Mouse (Mus musculus) liver, embryonic 16.5 days (tissue): Measurements from ENCODE around the gene Krtap1-4. TPM values are rescaled to one million over a fixed set of nuclear protein-coding genes. Genes with fewer than 3 reads are reported as not detected.

Experiments
- ATAC-seq: fragments of 200-750 bp; cut with Nextera tagmentation; 2 replicates; pipeline ENCODE4 v1.8.0; 2017; ENCODE audit warnings: low read depth, mild to moderate bottlenecking, moderate number of reproducible peaks, moderate library complexity
- H3K27ac ChIP-seq: fragments of 300-500 bp; sonication (generic); 2 replicates; pipeline ENCODE4 v1.5.1; 2014; ENCODE audit warnings: mild to moderate bottlenecking, low read length
- H3K27me3 ChIP-seq: fragments of 300-500 bp; sonication (generic); 2 replicates; pipeline ENCODE4 v1.6.1; 2014; ENCODE audit warnings: low read depth, low read length, mixed read lengths; ENCODE audit not compliant: control insufficient read depth, insufficient read depth
- H3K36me3 ChIP-seq: fragments of 300-500 bp; sonication (generic); 2 replicates; pipeline ENCODE4 v1.6.1; 2014; ENCODE audit warnings: mild to moderate bottlenecking; ENCODE audit not compliant: control insufficient read depth, insufficient read depth
- H3K4me1 ChIP-seq: fragments of 300-500 bp; sonication (generic); 2 replicates; pipeline ENCODE4 v1.6.1; 2014; ENCODE audit warnings: low read depth, low read length, mixed read lengths; ENCODE audit not compliant: control insufficient read depth
- H3K4me2 ChIP-seq: fragments of 300-500 bp; sonication (generic); 2 replicates; pipeline ENCODE4 v1.6.1; 2014; ENCODE audit warnings: low read depth, low read length, mixed read lengths
- H3K4me3 ChIP-seq: fragments of 300-500 bp; sonication (generic); 2 replicates; pipeline ENCODE4 v1.5.1; 2014; ENCODE audit warnings: low read depth, mild to moderate bottlenecking, low read length
- H3K9ac ChIP-seq: fragments of 300-500 bp; sonication (generic); 2 replicates; pipeline ENCODE4 v1.6.1; 2014; ENCODE audit warnings: low read depth, low read length
- H3K9me3 ChIP-seq: fragments of 300-500 bp; sonication (generic); replicated peaks from 2 replicates; pipeline ENCODE4 v1.6.1; 2016; ENCODE audit warnings: low read length; ENCODE audit not compliant: control insufficient read depth
- WGBS: fragments of 180-500 bp; shearing (Covaris S2); extraction: QIAGEN DNeasy Blood & Tissue Kit; methylation state at CpG from one replicate; pipeline ENCODE4 v1.1.7; 2014; ENCODE audit not compliant: insufficient replicate concordance; 5-methylcytosine and 5-hydroxymethylcytosine counted together
- polyA plus RNA-seq: library from polyadenylated mRNA; unstranded; fragments of >200 nt; fragmentation: Nextera tagmentation; extraction: Ambion mirVana; gene quantifications from 2 replicates; pipeline ENCODE4 v1.2.1, GENCODE M21; 2015

The Krtap1-4 gene
- polyA plus RNA-seq, 1 experiment from 2014 or later = not detected

GRCm38 (mm10) chr11:99590981-99591380 lies 7.5 kb upstream of the Krtap1-4 start, which contains the start of gene Krtap1-3:
Gene Krtap1-3 (minus strand): TSS chr11:99591339.
- no peak for ATAC-seq
- H3K4me3 ChIP-seq = no peak within 1 kb of the TSS
- no peak within 1 kb of the TSS for H3K4me2 ChIP-seq
- no peaks in the 10 kb centered on the region for H3K36me3 ChIP-seq
- no peak within 1 kb of the TSS for H3K27ac ChIP-seq
- no peaks in the 10 kb centered on the region for H3K27me3 ChIP-seq
- H3K4me1 ChIP-seq = no peaks in the 10 kb centered on the region
- WGBS = 72% methylated on average over 6 of the region's 6 CpGs
- no peaks in the 10 kb centered on the region for H3K9me3 ChIP-seq
- H3K9ac ChIP-seq = no peak within 1 kb of the TSS

GRCm38 (mm10) chr11:99585096-99585495 lies 1.6 kb upstream of the Krtap1-4 start:
- 69% methylated on average over 7 of the region's 7 CpGs for WGBS
- no peak for ATAC-seq

GRCm38 (mm10) chr11:99581564-99581963 lies 1.9 kb downstream of the Krtap1-4 start:
- 60% methylated on average over 6 of the region's 6 CpGs for WGBS
- no peak overlapping the region for H3K4me3 ChIP-seq
- no peaks in the 10 kb centered on the region for H3K36me3 ChIP-seq
- H3K9ac ChIP-seq = no peak overlapping the region
- no peak overlapping the region for H3K4me2 ChIP-seq
- H3K27me3 ChIP-seq = no peaks in the 10 kb centered on the region
- no peak for ATAC-seq
- no peaks in the 10 kb centered on the region for H3K9me3 ChIP-seq
- H3K27ac ChIP-seq = no peak overlapping the region
- no peaks in the 10 kb centered on the region for H3K4me1 ChIP-seq

More at GRCm38 (mm10) chr11:99585096-99585495, 1.6 kb upstream of the Krtap1-4 start:
- Histone ChIP-seq H3K9ac (no peak overlapping the region), H3K4me2 (no peak overlapping the region), H3K4me3 (no peak overlapping the region), H3K9me3 (no peaks in the 10 kb centered on the region), H3K36me3 (no peaks in the 10 kb centered on the region), H3K27me3 (no peaks in the 10 kb centered on the region), H3K4me1 (no peaks in the 10 kb centered on the region), H3K27ac (no peak overlapping the region)

- H3K9ac ChIP-seq = no peak overlapping the region
- no peaks in the 10 kb centered on the region for H3K4me1 ChIP-seq
- H3K36me3 ChIP-seq = no peaks in the 10 kb centered on the region
- H3K4me3 ChIP-seq = no peak overlapping the region
- H3K9me3 ChIP-seq = no peaks in the 10 kb centered on the region
- H3K27me3 ChIP-seq = no peaks in the 10 kb centered on the region
- H3K4me2 ChIP-seq = no peak overlapping the region
- no peak for ATAC-seq
- WGBS = 72% methylated on average over 5 of the region's 5 CpGs
- no peak overlapping the region for H3K27ac ChIP-seq
These were observed 2.4 kb downstream of the Krtap1-4 start for GRCm38 (mm10) chr11:99581051-99581450.

- Histone ChIP-seq H3K9me3 (no peaks in the 10 kb centered on the region), H3K36me3 (no peaks in the 10 kb centered on the region), H3K4me3 (no peak within 1 kb of the TSS), H3K4me2 (no peak within 1 kb of the TSS), H3K27me3 (no peaks in the 10 kb centered on the region), H3K9ac (no peak within 1 kb of the TSS), H3K27ac (no peak within 1 kb of the TSS), H3K4me1 (no peaks in the 10 kb centered on the region)
- no peak for ATAC-seq
- 77% methylated on average over 6 of the region's 6 CpGs for WGBS
These were observed 2.8 kb downstream of the Krtap1-4 start, which contains the start of gene Krtap1-5 for GRCm38 (mm10) chr11:99580636-99581035. Gene Krtap1-5 (minus strand): TSS chr11:99581016.

- Histone ChIP-seq H3K4me3 (no peak overlapping the region), H3K27me3 (no peaks in the 10 kb centered on the region), H3K4me2 (no peak overlapping the region), H3K27ac (no peak overlapping the region), H3K9me3 (no peaks in the 10 kb centered on the region), H3K9ac (no peak overlapping the region), H3K4me1 (no peaks in the 10 kb centered on the region), H3K36me3 (no peaks in the 10 kb centered on the region)
- 5% methylated on average over 7 of the region's 7 CpGs for WGBS
- ATAC-seq = no peak
These were observed 9.3 kb downstream of the Krtap1-4 start for GRCm38 (mm10) chr11:99574106-99574505.

GRCm38 (mm10) chr11:99573164-99573563 lies 10.3 kb downstream of the Krtap1-4 start:
- WGBS = 47% methylated on average over 4 of the region's 4 CpGs
- no peak overlapping the region for H3K4me3 ChIP-seq
- H3K9me3 ChIP-seq = no peaks in the 10 kb centered on the region
- no peaks in the 10 kb centered on the region for H3K4me1 ChIP-seq
- no peaks in the 10 kb centered on the region for H3K27me3 ChIP-seq
- no peak overlapping the region for H3K9ac ChIP-seq
- H3K27ac ChIP-seq = no peak overlapping the region
- no peak overlapping the region for H3K4me2 ChIP-seq
- no peaks in the 10 kb centered on the region for H3K36me3 ChIP-seq
- no peak for ATAC-seq

- ATAC-seq = no peak
- 82% methylated on average over 7 of the region's 7 CpGs for WGBS
- Histone ChIP-seq H3K36me3 (no peaks in the 10 kb centered on the region), H3K4me1 (no peaks in the 10 kb centered on the region), H3K27me3 (no peaks in the 10 kb centered on the region), H3K9ac (no peak within 1 kb of the TSS), H3K4me3 (no peak within 1 kb of the TSS), H3K4me2 (no peak within 1 kb of the TSS), H3K9me3 (no peaks in the 10 kb centered on the region), H3K27ac (no peak within 1 kb of the TSS)
These were observed 16.9 kb downstream of the Krtap1-4 start, which contains the start of gene Krtap3-1 for GRCm38 (mm10) chr11:99566530-99566929. Gene Krtap3-1 (minus strand): TSS chr11:99566630.

- Histone ChIP-seq H3K27ac (no peak overlapping the region), H3K4me2 (no peak overlapping the region), H3K4me3 (no peak overlapping the region), H3K9me3 (no peaks in the 10 kb centered on the region), H3K9ac (no peak overlapping the region), H3K27me3 (no peaks in the 10 kb centered on the region), H3K4me1 (no peaks in the 10 kb centered on the region), H3K36me3 (no peaks in the 10 kb centered on the region)
- no peak for ATAC-seq
- 60% methylated on average over 6 of the region's 6 CpGs for WGBS
These were observed 20.9 kb downstream of the Krtap1-4 start for GRCm38 (mm10) chr11:99562580-99562979.
